Mouse (Mus musculus): Measurements from ENCODE around the gene Ttc32.

DNA sequence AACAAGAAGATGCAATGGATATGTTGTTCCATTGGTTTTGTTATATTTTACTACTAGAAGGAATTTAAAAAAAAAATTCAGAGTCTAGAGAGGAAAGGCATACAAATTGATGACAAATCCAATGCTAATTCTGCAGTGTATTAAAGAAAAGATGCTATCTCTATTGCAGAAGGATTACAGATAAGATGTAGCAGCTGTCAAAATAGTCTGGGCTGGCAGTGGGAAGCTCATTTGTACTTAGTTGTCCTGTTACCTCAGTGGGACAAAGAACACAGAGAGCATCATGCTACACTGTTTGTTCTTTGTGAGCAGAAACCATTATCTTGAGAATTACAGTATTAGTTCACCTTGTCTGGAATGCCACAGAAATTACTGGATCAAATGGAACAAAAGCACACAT, 3.0 kb upstream of the Ttc32 start:
- TF ChIP-seq CTCF (IDR thresholded peaks at IDR 0.05; ENCODE audit: low read depth, low read length) (no peak), GATA1 (IDR thresholded peaks at IDR 0.05; ENCODE audit: borderline replicate concordance, low read length) (no peak), TAL1 (conservative IDR thresholded peaks at IDR 0.05; ENCODE audit: low read depth, low read length) (no peak)

All from G1E (cell line).